Mouse (Mus musculus) embryonic facial prominence, embryonic 15.5 days (tissue): Measurements from ENCODE around the gene Dgkh. TPM values are rescaled to one million over a fixed set of nuclear protein-coding genes. Genes with fewer than 3 reads are reported as not detected.

Source experiments
- ATAC-seq: fragments of 200-750 bp; cut with Nextera tagmentation; 2 replicates; pipeline ENCODE4 v1.8.0; 2017; ENCODE audit warnings: low read depth, moderate TSS enrichment; ENCODE audit not compliant: insufficient number of reproducible peaks, low FRiP score, low TSS enrichment
- H3K27ac ChIP-seq: fragments of 300-500 bp; sonication (generic); replicated peaks from 2 replicates; pipeline ENCODE4 v1.5.1; 2015; ENCODE audit warnings: mild to moderate bottlenecking, inconsistent platforms
- H3K27me3 ChIP-seq: fragments of 300-500 bp; sonication (generic); 2 replicates; pipeline ENCODE4 v1.6.1; 2015; ENCODE audit warnings: inconsistent platforms
- H3K36me3 ChIP-seq: fragments of 300-500 bp; sonication (generic); 2 replicates; pipeline ENCODE4 v1.6.1; 2015; ENCODE audit warnings: mild to moderate bottlenecking, inconsistent platforms
- H3K4me1 ChIP-seq: fragments of 300-500 bp; sonication (generic); 2 replicates; pipeline ENCODE4 v1.6.1; 2015; ENCODE audit warnings: inconsistent platforms
- H3K4me2 ChIP-seq: fragments of 300-500 bp; sonication (generic); replicated peaks from 2 replicates; pipeline ENCODE4 v1.6.1; 2015; ENCODE audit warnings: mild to moderate bottlenecking, inconsistent platforms
- H3K4me3 ChIP-seq: fragments of 300-500 bp; sonication (generic); replicated peaks from 2 replicates; pipeline ENCODE4 v1.5.1; 2015; ENCODE audit warnings: mild to moderate bottlenecking, inconsistent platforms
- H3K9ac ChIP-seq: fragments of 300-500 bp; sonication (generic); 2 replicates; pipeline ENCODE4 v1.6.1; 2015; ENCODE audit warnings: inconsistent platforms
- H3K9me3 ChIP-seq: fragments of 300-500 bp; sonication (generic); replicated peaks from 2 replicates; pipeline ENCODE4 v1.6.1; 2016; ENCODE audit warnings: inconsistent platforms
- WGBS: fragments of 180-500 bp; shearing (Covaris S2); methylation state at CpG from one replicate; pipeline ENCODE4 v1.1.7; 2015; 5-methylcytosine and 5-hydroxymethylcytosine counted together
- polyA plus RNA-seq: library from polyadenylated mRNA; unstranded; fragments of >200 nt; fragmentation: Nextera tagmentation; extraction: Ambion mirVana; gene quantifications from 2 replicates; pipeline ENCODE4 v1.2.1, GENCODE M21; 2015

The Dgkh gene
- polyA plus RNA-seq, 1 experiment from 2014 or later = 1.7 TPM

DNA sequence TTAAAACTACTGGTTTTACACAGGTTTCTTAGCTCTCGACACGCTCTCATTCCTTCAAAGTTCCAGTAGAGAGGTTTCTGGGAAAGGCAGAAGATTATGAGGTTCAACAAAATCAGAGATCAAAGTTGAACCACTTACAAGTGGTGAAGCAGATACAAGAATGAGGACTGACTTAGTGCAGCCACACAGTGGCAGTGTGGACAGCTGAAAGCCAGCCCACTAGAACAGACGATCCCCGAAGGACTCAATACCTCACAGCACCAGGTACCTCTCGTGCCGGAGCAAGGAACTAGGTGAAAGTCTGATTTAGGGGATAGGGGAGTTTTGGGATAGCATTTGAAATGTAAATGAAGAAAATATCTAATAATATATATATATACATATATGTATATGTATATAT, 56.1 kb downstream of the Dgkh start:
- 70% methylated on average over 6 of the region's 6 CpGs for WGBS
- no peaks in the 10 kb centered on the region for H3K27me3 ChIP-seq
- H3K4me3 ChIP-seq = no peak overlapping the region
- peaks cover 10% of the 10 kb centered on the region; the same call in 1 of the 2 replicates for H3K4me1 ChIP-seq
- no peak for ATAC-seq
- no peak overlapping the region for H3K9ac ChIP-seq
- H3K9me3 ChIP-seq = no peaks in the 10 kb centered on the region
- no peak overlapping the region for H3K4me2 ChIP-seq
- no peak overlapping the region for H3K27ac ChIP-seq
- no peaks in the 10 kb centered on the region for H3K36me3 ChIP-seq

DNA sequence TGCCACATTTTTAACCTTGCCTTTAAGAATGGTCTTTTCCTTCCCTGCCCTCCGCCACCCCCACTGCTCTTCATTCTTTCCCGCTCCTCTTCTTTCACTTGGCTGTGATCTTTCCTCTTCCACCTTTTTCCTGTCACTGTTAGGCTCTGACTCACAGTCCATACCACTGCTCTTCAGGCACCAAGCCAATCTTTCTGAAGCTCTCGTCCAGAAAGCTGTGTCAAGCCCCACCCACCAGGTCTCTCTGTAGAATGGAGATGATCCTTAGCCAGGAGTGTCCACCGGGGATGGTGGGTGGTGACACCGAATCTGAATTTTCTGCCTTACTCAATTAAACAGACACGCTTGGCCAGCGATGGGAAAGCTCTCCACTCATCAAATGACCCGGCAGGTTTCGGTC, 58.0 kb downstream of the Dgkh start:
- no peak overlapping the region for H3K9ac ChIP-seq

DNA sequence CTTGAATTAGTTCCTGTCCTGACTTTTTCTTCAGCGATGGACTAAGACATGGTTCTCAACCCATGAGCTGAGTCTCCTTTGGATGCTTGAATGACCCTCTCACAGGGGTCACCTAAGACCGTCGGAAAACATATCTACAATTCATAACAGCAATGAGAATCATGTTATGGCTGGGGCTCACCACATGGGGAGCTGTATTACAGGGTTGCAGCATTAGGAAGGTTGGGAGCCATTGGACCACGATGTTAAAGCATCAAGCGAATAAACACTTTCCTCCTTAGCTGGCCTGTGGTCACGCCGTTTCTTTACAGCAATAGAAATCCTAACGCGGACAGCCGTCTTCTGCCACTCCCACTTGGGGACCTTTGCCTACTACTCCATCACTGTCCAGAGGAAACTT, 62.6 kb downstream of the Dgkh start:
- no peak overlapping the region for H3K27ac ChIP-seq
- H3K4me1 ChIP-seq = no peaks in the 10 kb centered on the region
- H3K27me3 ChIP-seq = no peaks in the 10 kb centered on the region
- H3K9me3 ChIP-seq = no peaks in the 10 kb centered on the region
- no peaks in the 10 kb centered on the region for H3K36me3 ChIP-seq
- no peak for ATAC-seq
- WGBS = 74% methylated on average over 10 of the region's 10 CpGs
- H3K9ac ChIP-seq = no peak overlapping the region
- no peak overlapping the region for H3K4me3 ChIP-seq
- no peak overlapping the region for H3K4me2 ChIP-seq

More for the DNA sequence above, 58.0 kb downstream of the Dgkh start:
- H3K4me3 ChIP-seq = no peak overlapping the region
- no peak for ATAC-seq
- WGBS = 78% methylated on average over 9 of the region's 9 CpGs
- H3K4me2 ChIP-seq = no peak overlapping the region
- H3K27ac ChIP-seq = no peak overlapping the region
- no peaks in the 10 kb centered on the region for H3K9me3 ChIP-seq
- H3K4me1 ChIP-seq = peaks cover 10% of the 10 kb centered on the region; the same call in 1 of the 2 replicates
- H3K36me3 ChIP-seq = no peaks in the 10 kb centered on the region
- H3K27me3 ChIP-seq = no peaks in the 10 kb centered on the region

DNA sequence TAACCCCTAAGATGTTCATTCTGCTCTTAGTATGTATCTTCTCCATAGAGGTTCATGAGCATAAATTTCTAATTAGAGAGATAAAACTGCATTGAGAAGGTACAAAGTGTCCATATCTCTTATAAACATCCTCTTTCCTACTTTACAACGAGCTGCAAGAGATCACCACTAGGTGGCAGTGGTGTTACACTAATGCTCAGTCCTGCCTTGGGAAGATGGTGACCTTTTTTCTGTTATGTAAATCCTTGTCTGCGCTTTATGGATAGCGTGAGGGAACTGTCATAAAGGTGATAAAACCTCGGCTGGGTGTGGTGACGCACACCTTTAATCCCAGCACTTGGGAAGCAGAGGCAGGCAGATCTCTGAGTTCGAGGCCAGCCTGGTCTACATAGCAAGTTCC, 64.3 kb downstream of the Dgkh start:
- no peak for ATAC-seq
- H3K4me2 ChIP-seq = no peak overlapping the region
- no peak overlapping the region for H3K4me3 ChIP-seq
- H3K9me3 ChIP-seq = no peaks in the 10 kb centered on the region
- no peaks in the 10 kb centered on the region for H3K27me3 ChIP-seq
- no peaks in the 10 kb centered on the region for H3K4me1 ChIP-seq
- no peak overlapping the region for H3K9ac ChIP-seq
- H3K27ac ChIP-seq = no peak overlapping the region
- no peaks in the 10 kb centered on the region for H3K36me3 ChIP-seq
- 20% methylated on average over 6 of the region's 6 CpGs for WGBS

- Histone ChIP-seq H3K4me3 (no peak overlapping the region), H3K27ac (no peak overlapping the region), H3K27me3 (no peaks in the 10 kb centered on the region), H3K4me1 (no peaks in the 10 kb centered on the region), H3K36me3 (no peaks in the 10 kb centered on the region), H3K4me2 (no peak overlapping the region), H3K9ac (no peak overlapping the region), H3K9me3 (no peaks in the 10 kb centered on the region)
- WGBS = 60% methylated on average over 5 of the region's 5 CpGs
- ATAC-seq = no peak
Measured at GRCm38 (mm10) chr14:78667763-78668162, 64.8 kb downstream of the Dgkh start.

- no peak overlapping the region for H3K4me2 ChIP-seq
- H3K9ac ChIP-seq = no peak overlapping the region
- no peaks in the 10 kb centered on the region for H3K27me3 ChIP-seq
- 80% methylated on average over 5 of the region's 5 CpGs for WGBS
- ATAC-seq = no peak
- no peaks in the 10 kb centered on the region for H3K9me3 ChIP-seq
- H3K36me3 ChIP-seq = no peaks in the 10 kb centered on the region
- H3K4me3 ChIP-seq = no peak overlapping the region
- H3K27ac ChIP-seq = no peak overlapping the region
- H3K4me1 ChIP-seq = no peaks in the 10 kb centered on the region
Measured at GRCm38 (mm10) chr14:78662641-78663040, 69.9 kb downstream of the Dgkh start.

GRCm38 (mm10) chr14:78661462-78661861, 71.1 kb downstream of the Dgkh start:
- H3K4me2 ChIP-seq = no peak overlapping the region
- no peaks in the 10 kb centered on the region for H3K27me3 ChIP-seq
- ATAC-seq = no peak
- H3K4me3 ChIP-seq = no peak overlapping the region
- 95% methylated on average over 14 of the region's 14 CpGs for WGBS
- no peaks in the 10 kb centered on the region for H3K4me1 ChIP-seq
- H3K9me3 ChIP-seq = no peaks in the 10 kb centered on the region
- H3K9ac ChIP-seq = no peak overlapping the region
- H3K36me3 ChIP-seq = no peaks in the 10 kb centered on the region
- H3K27ac ChIP-seq = no peak overlapping the region

DNA sequence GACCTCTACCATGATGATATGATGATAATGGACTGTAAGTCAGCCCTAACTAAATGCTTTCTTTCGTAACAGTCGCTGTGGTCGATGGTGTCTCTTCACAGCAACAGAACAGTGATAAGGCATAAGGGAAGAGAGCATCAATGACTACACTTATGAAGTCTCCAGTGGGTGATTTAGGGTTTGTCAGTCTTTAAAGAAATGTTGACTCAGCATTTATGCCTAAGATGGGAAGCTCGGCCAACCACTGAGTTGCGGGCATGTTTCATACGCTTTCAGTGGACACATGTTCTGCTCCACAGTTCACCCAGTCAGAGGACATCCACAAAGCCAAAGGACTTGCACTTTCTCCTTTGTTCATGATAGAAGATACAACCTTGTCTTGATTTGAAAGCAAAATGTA, 73.9 kb downstream of the Dgkh start:
- Histone ChIP-seq H3K4me2 (no peak overlapping the region), H3K36me3 (no peaks in the 10 kb centered on the region), H3K27ac (no peak overlapping the region), H3K9me3 (no peaks in the 10 kb centered on the region), H3K4me3 (no peak overlapping the region), H3K9ac (no peak overlapping the region), H3K27me3 (no peaks in the 10 kb centered on the region), H3K4me1 (no peaks in the 10 kb centered on the region)
- WGBS = 96% methylated on average over 6 of the region's 6 CpGs
- no peak for ATAC-seq

GRCm38 (mm10) chr14:78656832-78657626, 75.5 kb downstream of the Dgkh start:
- no peak overlapping the region for H3K4me2 ChIP-seq
- no peak overlapping the region for H3K27ac ChIP-seq

DNA sequence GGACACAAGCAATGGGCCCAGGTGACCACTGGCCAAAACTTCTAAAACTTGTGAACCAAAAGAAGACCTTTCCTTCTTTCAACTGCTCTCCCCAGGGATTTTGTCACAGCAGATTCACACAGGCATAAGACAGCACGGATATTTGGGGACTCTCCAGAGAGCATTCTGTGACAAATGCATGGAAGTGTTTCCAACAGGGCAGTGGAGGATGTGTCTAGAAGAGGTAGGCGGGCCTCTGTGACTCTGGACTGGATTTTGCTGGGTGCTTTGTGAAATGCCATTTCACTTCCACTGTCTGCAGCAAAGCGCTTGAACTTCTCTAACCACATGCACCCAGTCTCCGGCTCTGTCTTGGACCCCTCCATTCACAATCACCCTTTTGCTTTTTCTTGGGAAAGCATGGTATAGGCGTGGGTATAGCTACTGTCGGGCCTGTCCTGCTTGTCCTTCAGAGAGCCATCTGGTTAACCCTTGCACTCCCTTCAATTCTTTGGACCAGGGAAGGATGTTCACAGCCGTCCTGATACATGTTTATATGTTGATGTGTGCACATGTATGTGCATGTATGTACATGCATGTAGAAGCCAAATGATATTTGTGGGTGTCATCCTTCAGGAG, 77.5 kb downstream of the Dgkh start:
- WGBS = 86% methylated on average over 7 of the region's 7 CpGs

More at GRCm38 (mm10) chr14:78656832-78657626, 75.5 kb downstream of the Dgkh start:
- no peak overlapping the region for H3K4me3 ChIP-seq
- H3K4me1 ChIP-seq = no peaks in the 10 kb centered on the region
- no peak for ATAC-seq
- no peaks in the 10 kb centered on the region for H3K9me3 ChIP-seq
- no peak overlapping the region for H3K9ac ChIP-seq
- 72% methylated on average over 18 of the region's 18 CpGs for WGBS
- no peaks in the 10 kb centered on the region for H3K36me3 ChIP-seq
- no peaks in the 10 kb centered on the region for H3K27me3 ChIP-seq

DNA sequence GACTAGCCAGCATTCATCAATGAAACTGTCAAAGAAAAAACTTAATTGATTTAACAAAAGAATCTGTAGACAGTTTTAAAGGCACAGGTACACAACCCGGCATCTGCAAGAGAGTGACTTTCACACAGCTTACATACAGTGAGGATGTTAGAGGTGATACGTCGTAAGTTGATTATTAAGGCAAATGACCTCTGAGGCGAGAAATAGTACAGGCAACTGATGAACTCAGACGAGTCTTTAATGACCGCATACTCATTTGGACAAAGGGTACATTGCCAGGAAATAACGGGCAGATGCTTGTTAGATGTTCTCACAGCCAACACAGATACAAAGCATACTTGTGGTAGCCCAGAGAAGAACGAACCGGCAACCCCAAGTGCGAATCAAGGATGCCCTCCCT, 78.4 kb downstream of the Dgkh start:
- H3K27me3 ChIP-seq = no peaks in the 10 kb centered on the region
- H3K4me1 ChIP-seq = no peaks in the 10 kb centered on the region
- no peak overlapping the region for H3K4me3 ChIP-seq
- H3K9ac ChIP-seq = no peak overlapping the region
- no peak for ATAC-seq
- no peaks in the 10 kb centered on the region for H3K36me3 ChIP-seq
- 94% methylated on average over 10 of the region's 10 CpGs for WGBS
- no peaks in the 10 kb centered on the region for H3K9me3 ChIP-seq
- no peak overlapping the region for H3K4me2 ChIP-seq
- H3K27ac ChIP-seq = no peak overlapping the region

More for the DNA sequence above, 77.5 kb downstream of the Dgkh start:
- Histone ChIP-seq H3K9ac (no peak overlapping the region), H3K27ac (no peak overlapping the region), H3K4me1 (no peaks in the 10 kb centered on the region), H3K4me2 (no peak overlapping the region), H3K4me3 (no peak overlapping the region), H3K27me3 (no peaks in the 10 kb centered on the region), H3K36me3 (no peaks in the 10 kb centered on the region), H3K9me3 (no peaks in the 10 kb centered on the region)
- no peak for ATAC-seq

DNA sequence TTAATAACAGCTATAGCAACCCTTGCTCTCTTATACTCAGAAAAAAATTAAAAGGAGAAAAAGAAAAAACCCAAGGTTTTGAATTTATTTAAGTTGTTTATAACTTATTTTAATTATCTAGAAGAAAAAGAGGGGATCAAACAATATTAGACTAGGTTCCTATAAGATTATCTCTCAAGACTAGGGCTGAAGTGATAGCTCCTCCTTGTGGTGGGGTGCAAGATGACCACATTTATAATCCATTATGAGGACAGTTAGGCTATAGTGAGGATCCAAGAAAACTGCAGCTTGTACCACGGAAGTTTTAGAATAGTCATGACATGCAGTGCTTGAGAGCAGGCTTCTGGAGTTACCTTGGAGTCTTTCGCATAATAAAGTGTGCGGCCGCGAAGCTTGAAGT, 79.2 kb downstream of the Dgkh start:
- Histone ChIP-seq H3K36me3 (no peaks in the 10 kb centered on the region), H3K4me3 (no peak overlapping the region), H3K27me3 (no peaks in the 10 kb centered on the region), H3K4me1 (no peaks in the 10 kb centered on the region), H3K4me2 (no peak overlapping the region), H3K27ac (no peak overlapping the region), H3K9me3 (no peaks in the 10 kb centered on the region), H3K9ac (no peak overlapping the region)
- WGBS = 91% methylated on average over 5 of the region's 5 CpGs
- ATAC-seq = no peak
